Mouse (Mus musculus) embryonic stem cell, embryonic (primary cell): Measurements from ENCODE around the gene Hddc3.

ENCODE experiments used
- CTCF ChIA-PET, 4 experiments: fragments of 300-600 bp in 2 of 4; fragments of 350-600 bp in 2 of 4; sonication (Branson Sonifier 250); formaldehyde crosslinking; loops; one replicate each; lab custom pipeline; 2022; ENCODE audit warnings: inconsistent platforms in 2 of 4; lab: Charles Lee
- POLR2A ChIA-PET, 4 experiments: fragments of 300-600 bp in 2 of 4; fragments of 350-600 bp in 2 of 4; sonication (Branson Sonifier 250); formaldehyde crosslinking; loops; one replicate each; lab custom pipeline; 2022; ENCODE audit warnings: antibody characterized with exemption in 4 of 4, inconsistent platforms in 1 of 4; lab: Charles Lee

The Hddc3 gene

GRCm38 (mm10) chr7:80387633-80388543 is 45.0 kb downstream of the Hddc3 start, which contains the start of gene Fes:
TSS of gene Fes (minus strand) at chr7:80387946.
- CTCF ChIA-PET = interaction anchor here in 3 of 4 experiments (0.5 to 3.7 kb wide), 18 partner anchors 8 to 332 kb away, joined by 3 to 42 read pairs (median 6); partner anchors contain the start of genes Crtc3 (in 2 of the 3) and Man2a2 (in 1 of the 3)

GRCm38 (mm10) chr7:80392119-80392518 is 49.2 kb downstream of the Hddc3 start:
- ChIA-PET POLR2A (interaction anchor here in 2 of 4 experiments (0.7 to 1.0 kb wide), 2 partner anchors 30 to 67 kb away, joined by 3 read pairs; partner anchors contain the start of gene Rccd1 (in 1 of the 2)), CTCF (interaction anchor here in 2 of 4 experiments (0.6 to 3.0 kb wide), 2 partner anchors 33 to 54 kb away, joined by 4 to 14 read pairs; no protein-coding TSS in a partner anchor)

More at GRCm38 (mm10) chr7:80387633-80388543, 45.0 kb downstream of the Hddc3 start, which contains the start of gene Fes:
- POLR2A ChIA-PET = interaction anchor here in 3 of 4 experiments (0.9 to 3.5 kb wide), 9 partner anchors 9 to 53 kb away, joined by 3 to 26 read pairs (median 5); no protein-coding TSS in a partner anchor

GRCm38 (mm10) chr7:80394600-80394999 is 51.7 kb downstream of the Hddc3 start:
- ChIA-PET POLR2A (interaction anchor here in 1 of 4 experiments (0.6 kb wide), 1 partner anchor 76 kb away, joined by 5 read pairs; no protein-coding TSS in a partner anchor), CTCF (interaction anchor here in 3 of 4 experiments (0.6 to 3.1 kb wide), 5 partner anchors 10 to 31 kb away, joined by 3 to 10 read pairs (median 6); no protein-coding TSS in a partner anchor)

- CTCF ChIA-PET = interaction anchor here in 3 of 4 experiments (0.6 to 3.1 kb wide), 8 partner anchors 9 to 184 kb away, joined by 3 to 10 read pairs (median 3); partner anchors contain the start of gene Fes (in 1 of the 3)
- POLR2A ChIA-PET = interaction anchor here in 2 of 4 experiments (0.7 to 1.2 kb wide), 3 partner anchors 10 to 736 kb away, joined by 4 to 5 read pairs (median 4); partner anchors contain the start of gene Fes (in 1 of the 2)
Observed at GRCm38 (mm10) chr7:80396427-80396826, 53.5 kb downstream of the Hddc3 start.

- CTCF ChIA-PET = interaction anchor here (0.5 to 1.2 kb wide), 7 partner anchors 11 to 932 kb away, joined by 3 to 4 read pairs (median 3); no protein-coding TSS in a partner anchor
- POLR2A ChIA-PET = interaction anchor here in 2 of 4 experiments (0.6 to 1.2 kb wide), 3 partner anchors 14 to 190 kb away, joined by 3 read pairs; no protein-coding TSS in a partner anchor
Observed at GRCm38 (mm10) chr7:80397986-80398385, 55.1 kb downstream of the Hddc3 start.

GRCm38 (mm10) chr7:80398654-80399444 is 55.9 kb downstream of the Hddc3 start:
- ChIA-PET POLR2A (interaction anchor here in 3 of 4 experiments (0.6 to 1.5 kb wide), 9 partner anchors 15 to 189 kb away, joined by 3 read pairs; no protein-coding TSS in a partner anchor), CTCF (interaction anchor here in 3 of 4 experiments (0.5 to 1.2 kb wide), 10 partner anchors 10 to 138 kb away, joined by 3 to 4 read pairs (median 3); partner anchors contain the start of gene Ngrn (in 1 of the 3))

DNA sequence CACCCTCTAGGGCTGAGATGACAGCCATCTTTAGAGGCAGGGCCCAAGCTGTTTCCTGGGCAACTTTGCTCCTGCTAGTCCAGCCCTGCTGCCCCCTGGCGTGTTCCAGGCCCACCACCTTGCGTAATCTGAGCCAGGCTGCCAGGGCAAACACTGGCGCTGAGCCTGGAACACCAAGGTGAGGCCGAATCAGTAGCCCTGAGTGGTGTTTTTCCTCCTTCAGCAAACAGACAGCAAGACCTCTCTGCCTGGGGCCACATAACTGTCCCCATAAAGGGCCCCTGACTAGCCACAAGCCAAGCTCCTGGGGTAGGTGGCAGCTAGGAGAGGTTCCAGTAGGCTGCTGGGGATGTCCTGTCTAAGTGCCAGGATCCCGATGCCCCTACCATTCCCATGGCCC is 57.2 kb downstream of the Hddc3 start:
- POLR2A ChIA-PET = interaction anchor here in 3 of 4 experiments (0.9 to 1.7 kb wide), 11 partner anchors 10 to 155 kb away, joined by 3 to 7 read pairs (median 3); partner anchors contain the start of gene Fes (in 1 of the 3)
- CTCF ChIA-PET = interaction anchor here in 2 of 4 experiments (0.5 to 1.4 kb wide), 3 partner anchors 25 to 174 kb away, joined by 3 read pairs; no protein-coding TSS in a partner anchor
